10 mouse cellular contexts compared by ENCODE assay signal in the genomic region with DNA sequence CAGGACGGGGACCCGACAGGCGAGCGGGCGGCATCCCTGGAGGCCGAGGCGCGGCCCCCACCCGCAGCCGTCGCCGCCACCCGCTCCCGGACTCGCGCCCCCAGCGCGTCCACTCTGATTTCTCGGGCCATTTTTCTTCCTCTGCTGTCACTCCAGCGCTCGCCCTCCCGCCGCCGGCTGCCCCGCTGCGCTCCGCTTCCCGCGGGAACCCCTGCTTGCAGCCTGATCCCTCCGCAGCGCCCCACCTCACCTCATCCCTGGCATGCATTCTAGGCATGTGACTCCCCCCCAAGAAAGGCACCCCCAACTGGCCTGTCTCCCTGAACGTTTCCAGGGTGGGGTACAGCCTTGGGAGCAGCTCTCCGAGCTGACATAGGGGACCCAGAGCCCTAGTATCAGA. TPM values are rescaled to one million over a fixed set of nuclear protein-coding genes. Genes with fewer than 3 reads are reported as not detected.
DNase-seq lines count a peak whose midpoint lies in the region; ATAC-seq lines count a peak whose summit lies in the region.
"Had no signal": no experiment of that assay in that cellular context is flagged by ENCODE, and none has a peak within 500 bp of the region (broad histone marks: within the 10 kb centered on the region; RNA-seq: fewer than 3 reads in every experiment).

No protein-coding gene starts in this region.

- H3K9ac ChIP-seq in kidney, embryonic 15.5 days: 0 out of 2 replicates have a peak overlapping the region, but pooled peaks have one; percentile 27
- peak overlapping the region; percentile 61 for H3K9ac ChIP-seq in embryonic facial prominence, embryonic 13.5 days
- H3K9ac ChIP-seq in intestine, embryonic 14.5 days (ENCODE audit: low read length): 0 out of 2 replicates have a peak overlapping the region, but pooled peaks have one; percentile 11

- H3K27ac ChIP-seq in kidney, embryonic 15.5 days: no peak overlapping the region
- no peak overlapping the region for H3K27ac ChIP-seq in embryonic facial prominence, embryonic 13.5 days
- no peak overlapping the region for H3K27ac ChIP-seq in intestine, embryonic 14.5 days (ENCODE audit: low read depth)

- H3K9me3 ChIP-seq in kidney, embryonic 15.5 days (replicated peaks): no peaks in the 10 kb centered on the region
- H3K9me3 ChIP-seq in embryonic facial prominence, embryonic 13.5 days: 0 out of 2 replicates have a peak, but pooled peaks cover 3% of the 10 kb centered on the region
- H3K9me3 ChIP-seq in intestine, embryonic 14.5 days (ENCODE audit: control insufficient read depth, low read length): 0 out of 2 replicates have a peak, but pooled peaks cover 3% of the 10 kb centered on the region

- peaks cover 20% of the 10 kb centered on the region for H3K4me1 ChIP-seq in kidney, embryonic 15.5 days
- H3K4me1 ChIP-seq in embryonic facial prominence, embryonic 13.5 days: peaks cover 9% of the 10 kb centered on the region; the same call in 1 of the 2 replicates
- H3K4me1 ChIP-seq in intestine, embryonic 14.5 days (replicated peaks; ENCODE audit: control insufficient read depth, insufficient read depth, low read length): 0 out of 2 replicates have a peak, but pooled peaks cover 9% of the 10 kb centered on the region

- H3K36me3 ChIP-seq in kidney, embryonic 15.5 days: no peaks in the 10 kb centered on the region
- H3K36me3 ChIP-seq in embryonic facial prominence, embryonic 13.5 days: no peaks in the 10 kb centered on the region
- no peaks in the 10 kb centered on the region for H3K36me3 ChIP-seq in intestine, embryonic 14.5 days (ENCODE audit: control insufficient read depth, insufficient read depth, low read length)

- WGBS in kidney, embryonic 15.5 days: 3% methylated on average over 33 of the region's 33 CpGs
- WGBS in embryonic facial prominence, embryonic 13.5 days: 2% methylated on average over 33 of the region's 33 CpGs
- 1% methylated on average over 32 of the region's 33 CpGs for WGBS in intestine, embryonic 14.5 days

- DNase-seq in kidney, postnatal 36 days: no peak
- no peak for DNase-seq in intestine, embryonic 14.5 days (ENCODE audit: low spot score)
- DNase-seq in neural tube, embryonic 10.5 days (ENCODE audit: extremely low spot score, low spot score): peak; percentile 36
- no peak for DNase-seq in frontal cortex, postnatal 36 days (ENCODE audit: low spot score in 2 of 2)
- no peak for DNase-seq in ovary, postnatal 36 days (ENCODE audit: low spot score)
- DNase-seq in retina, postnatal 1 day: no peak
- DNase-seq: left cerebral cortex, postnatal 4 days had no signal

- peak overlapping the region; percentile 44 for H3K4me3 ChIP-seq in kidney, embryonic 15.5 days (replicated peaks)
- H3K4me3 ChIP-seq in embryonic facial prominence, embryonic 13.5 days: peak overlapping the region; percentile 45
- H3K4me3 ChIP-seq in intestine, embryonic 14.5 days (ENCODE audit: low read depth, low read length): peak overlapping the region; percentile 37

- peaks cover 72% of the 10 kb centered on the region for H3K27me3 ChIP-seq in kidney, embryonic 15.5 days
- peaks cover 73% of the 10 kb centered on the region for H3K27me3 ChIP-seq in embryonic facial prominence, embryonic 13.5 days
- H3K27me3 ChIP-seq in intestine, embryonic 14.5 days (replicated peaks; ENCODE audit: control insufficient read depth, insufficient read depth, low read length): peaks cover 68% of the 10 kb centered on the region

- peak overlapping the region; percentile 73 for H3K4me2 ChIP-seq in kidney, embryonic 15.5 days
- H3K4me2 ChIP-seq in embryonic facial prominence, embryonic 13.5 days: peak overlapping the region; percentile 65
- peak overlapping the region; percentile 60 for H3K4me2 ChIP-seq in intestine, embryonic 14.5 days (ENCODE audit: low read length)

- ATAC-seq in kidney, embryonic 15.5 days (replicated peaks; ENCODE audit: low FRiP score): no peak
- ATAC-seq in embryonic facial prominence, embryonic 13.5 days (ENCODE audit: insufficient number of reproducible peaks, insufficient read depth, low FRiP score, low TSS enrichment, low read depth): no peak
- no peak for ATAC-seq in intestine, embryonic 14.5 days (replicated peaks; ENCODE audit: low FRiP score, low TSS enrichment, low read depth)

RNA-seq across cellular contexts. Expression of gene Gm4881, which starts 10.9 kb away (rescaled TPM):
- not detected in 2 replicates for polyA plus RNA-seq in kidney, embryonic 15.5 days (2015; fragmentation: Nextera tagmentation; extraction: Ambion mirVana)
- polyA plus RNA-seq in embryonic facial prominence, embryonic 13.5 days (2015; fragmentation: Nextera tagmentation; extraction: Ambion mirVana): not detected in 2 replicates
- polyA plus RNA-seq in intestine, embryonic 14.5 days (2014; fragmentation: Nextera tagmentation; extraction: Ambion mirVana): not detected in 2 replicates
- polyA plus RNA-seq: frontal cortex, adult 2 months had no signal

RNA-seq across cellular contexts. Expression of gene Rabac1, which starts 17.3 kb away (rescaled TPM):
- polyA plus RNA-seq in kidney, embryonic 15.5 days (2015; fragmentation: Nextera tagmentation; extraction: Ambion mirVana): 143 and 153 TPM in 2 replicates
- 141 and 163 TPM in 2 replicates for polyA plus RNA-seq in embryonic facial prominence, embryonic 13.5 days (2015; fragmentation: Nextera tagmentation; extraction: Ambion mirVana)
- 164 TPM in 2 replicates for polyA plus RNA-seq in intestine, embryonic 14.5 days (2014; fragmentation: Nextera tagmentation; extraction: Ambion mirVana)

RNA-seq across cellular contexts. Expression of gene Atp1a3, which starts 50.5 kb away (rescaled TPM):
- polyA plus RNA-seq in kidney, embryonic 15.5 days (2015; fragmentation: Nextera tagmentation; extraction: Ambion mirVana): 0.68 and 2.1 TPM in 2 replicates
- 2.0 and 2.3 TPM in 2 replicates for polyA plus RNA-seq in embryonic facial prominence, embryonic 13.5 days (2015; fragmentation: Nextera tagmentation; extraction: Ambion mirVana)
- 3.5 and 4.1 TPM in 2 replicates for polyA plus RNA-seq in intestine, embryonic 14.5 days (2014; fragmentation: Nextera tagmentation; extraction: Ambion mirVana)

RNA-seq across cellular contexts. Expression of gene Arhgef1, which starts 52.5 kb away (rescaled TPM):
- 92.5 and 101 TPM in 2 replicates for polyA plus RNA-seq in kidney, embryonic 15.5 days (2015; fragmentation: Nextera tagmentation; extraction: Ambion mirVana)
- 115 and 122 TPM in 2 replicates for polyA plus RNA-seq in embryonic facial prominence, embryonic 13.5 days (2015; fragmentation: Nextera tagmentation; extraction: Ambion mirVana)
- polyA plus RNA-seq in intestine, embryonic 14.5 days (2014; fragmentation: Nextera tagmentation; extraction: Ambion mirVana): 80.6 and 85.3 TPM in 2 replicates

RNA-seq across cellular contexts. Expression of gene Cd79a, which starts 58.0 kb away (rescaled TPM):
- polyA plus RNA-seq in kidney, embryonic 15.5 days (2015; fragmentation: Nextera tagmentation; extraction: Ambion mirVana): 1.8 TPM in 2 replicates
- 0.41 and 0.89 TPM in 2 replicates for polyA plus RNA-seq in embryonic facial prominence, embryonic 13.5 days (2015; fragmentation: Nextera tagmentation; extraction: Ambion mirVana)
- polyA plus RNA-seq in intestine, embryonic 14.5 days (2014; fragmentation: Nextera tagmentation; extraction: Ambion mirVana): 0.28 and 0.32 TPM in 2 replicates

Comparison
In these comparisons a context has a peak if more than half of its experiments do, and no peak if none do; other contexts are left out.
1. H3K9ac ChIP-seq: peak in every context shown above with its lines; median percentile 61 in embryonic facial prominence, embryonic 13.5 days; 27 in kidney, embryonic 15.5 days; 11 in intestine, embryonic 14.5 days.